Mouse (Mus musculus) spleen, adult 2 months (tissue): ENCODE results near the gene H2-M10.2.

Source experiments
- CTCF ChIP-seq: fragments of 200-500 bp; IDR thresholded peaks from 2 replicates; pipeline ENCODE4 v1.5.1; 2011; ENCODE audit warnings: mild to moderate bottlenecking, inconsistent platforms; ENCODE audit not compliant: insufficient read depth, insufficient read length, insufficient replicate concordance; ENCODE audit errors: extremely low read depth
- POLR2A ChIP-seq: fragments of 200-500 bp; IDR thresholded peaks from 2 replicates; pipeline ENCODE4 v1.6.1; 2011; ENCODE audit warnings: low read depth, low read length, inconsistent platforms

DNA sequence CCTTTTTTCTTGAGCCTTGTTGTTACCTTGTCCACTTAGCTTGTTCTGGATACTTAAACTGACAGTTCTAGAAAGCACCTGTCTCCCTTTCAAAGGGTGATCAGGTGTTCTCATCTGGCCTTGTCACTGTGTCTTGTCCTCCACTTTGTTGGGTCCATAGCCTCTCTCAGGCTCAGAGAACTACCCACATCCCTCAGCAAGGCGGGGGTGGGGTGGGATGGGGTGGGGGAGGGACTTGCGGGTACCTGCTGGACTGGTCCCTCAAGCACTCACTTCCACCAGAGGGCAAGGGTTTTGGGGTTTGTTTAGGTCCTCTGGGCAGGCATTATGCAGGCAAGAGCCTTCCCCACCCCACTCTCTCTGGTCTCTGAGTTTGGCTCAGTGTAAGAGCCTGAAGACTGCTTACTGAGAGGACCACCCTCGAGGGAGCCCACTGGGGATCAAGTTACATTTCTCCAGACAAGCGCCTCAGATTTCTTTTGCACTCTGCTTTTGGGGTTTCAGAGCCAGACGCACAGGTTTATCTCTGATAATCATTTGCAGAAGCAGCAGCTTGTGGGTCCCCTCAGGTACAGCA is 45.6 kb downstream of the H2-M10.2 start:
- no peak for TF ChIP-seq CTCF
- no peak for TF ChIP-seq POLR2A
